Mouse (Mus musculus): ENCODE measurements around the gene Ttc28. TPM values are rescaled to one million over a fixed set of nuclear protein-coding genes. Genes with fewer than 3 reads are reported as not detected.
A peak's percentile ranks its signal among the peaks of the same experiment; 100 is the strongest.

Gene Ttc28
- total and polyA plus RNA-seq, 3 experiments, result 1.1 to 1.8 TPM; not detected in 1

DNA sequence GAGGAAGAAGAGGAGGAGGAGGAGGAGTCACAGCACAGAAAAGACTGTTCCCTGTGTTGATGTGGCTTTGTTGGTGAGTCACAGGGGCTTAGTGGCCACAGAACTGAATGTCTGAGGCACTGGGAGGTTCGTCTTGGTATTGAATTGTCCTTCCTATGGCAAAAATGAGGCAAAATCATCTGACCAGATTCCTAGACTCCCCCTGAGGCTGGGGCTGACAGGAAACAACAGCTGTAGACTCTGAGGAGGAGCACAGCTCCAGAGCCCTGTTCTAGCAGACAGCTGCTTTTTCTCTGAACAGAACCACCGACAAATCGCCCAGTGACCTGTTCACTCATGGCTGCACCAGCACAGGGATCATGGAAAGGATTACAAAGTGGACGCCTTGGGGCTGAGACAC lies 326.2 kb downstream of the Ttc28 start:
- Histone ChIP-seq H3K36me3 (ENCODE audit: control insufficient read depth in 1 of 2, insufficient read depth in 2 of 2, low read length in 2 of 2) (no peaks in the 10 kb centered on the region), H3K4me3 (ENCODE audit: control insufficient read depth in 1 of 2, insufficient read depth in 1 of 2, low read depth in 2 of 2, low read length in 2 of 2) (no peak overlapping the region), H3K27ac (ENCODE audit: control insufficient read depth, low read depth, low read length) (no peak overlapping the region), H3K4me1 (ENCODE audit: control insufficient read depth in 1 of 2, insufficient read depth in 2 of 2, low read length in 2 of 2) (no peaks in the 10 kb centered on the region), H3K79me2 (ENCODE audit: control insufficient read depth, insufficient read depth, low read length, poor library complexity) (no peaks in the 10 kb centered on the region), H3K9ac (ENCODE audit: control insufficient read depth, low read depth, low read length, poor library complexity, severe bottlenecking) (no peak overlapping the region), H3K9me3 (replicated peaks; ENCODE audit: insufficient read depth, low read length) (no peaks in the 10 kb centered on the region), H3K27me3 (ENCODE audit: control insufficient read depth in 1 of 2, insufficient read depth in 2 of 2, low read length in 2 of 2) (no peaks in the 10 kb centered on the region)
- DNase-seq (ENCODE audit: low read depth, low spot score), result no peak
- TF ChIP-seq SMC3 (IDR thresholded peaks at IDR 0.05; ENCODE audit: low read depth, low read length) (no peak), CTCF (IDR thresholded peaks at IDR 0.05 in 2 of 3, conservative IDR thresholded peaks at IDR 0.05 in 1 of 3; ENCODE audit: control insufficient read depth in 1 of 3, insufficient read depth in 1 of 3, low read depth in 2 of 3, low read length in 3 of 3, poor library complexity in 1 of 3, severe bottlenecking in 1 of 3) (no peak), CHD1 (IDR thresholded peaks at IDR 0.05; ENCODE audit: low read depth, low read length) (no peak), GATA1 (IDR thresholded peaks at IDR 0.05; ENCODE audit: low read depth, low read length) (no peak), USF2 (IDR thresholded peaks at IDR 0.05; ENCODE audit: borderline replicate concordance in 1 of 2, insufficient read depth in 1 of 2, low read depth in 1 of 2, low read length in 2 of 2) (no peak), JUND (IDR thresholded peaks at IDR 0.05; ENCODE audit: low read depth, low read length) (no peak), TAL1 (IDR thresholded peaks at IDR 0.05; ENCODE audit: low read length) (no peak), ZNF384 (IDR thresholded peaks at IDR 0.05; ENCODE audit: low read depth, low read length) (no peak), ZKSCAN1 (IDR thresholded peaks at IDR 0.05; ENCODE audit: low read depth, low read length) (no peak), ZMIZ1 (IDR thresholded peaks at IDR 0.05; ENCODE audit: low read depth, low read length) (no peak), USF1 (IDR thresholded peaks at IDR 0.05; ENCODE audit: low read depth, low read length) (no peak), POLR2AphosphoS2 (IDR thresholded peaks at IDR 0.05; ENCODE audit: low read length) (no peak), MYC (IDR thresholded peaks at IDR 0.05; ENCODE audit: low read depth, low read length) (no peak), E2F4 (IDR thresholded peaks at IDR 0.05; ENCODE audit: borderline replicate concordance, low read depth, low read length) (no peak)

DNA sequence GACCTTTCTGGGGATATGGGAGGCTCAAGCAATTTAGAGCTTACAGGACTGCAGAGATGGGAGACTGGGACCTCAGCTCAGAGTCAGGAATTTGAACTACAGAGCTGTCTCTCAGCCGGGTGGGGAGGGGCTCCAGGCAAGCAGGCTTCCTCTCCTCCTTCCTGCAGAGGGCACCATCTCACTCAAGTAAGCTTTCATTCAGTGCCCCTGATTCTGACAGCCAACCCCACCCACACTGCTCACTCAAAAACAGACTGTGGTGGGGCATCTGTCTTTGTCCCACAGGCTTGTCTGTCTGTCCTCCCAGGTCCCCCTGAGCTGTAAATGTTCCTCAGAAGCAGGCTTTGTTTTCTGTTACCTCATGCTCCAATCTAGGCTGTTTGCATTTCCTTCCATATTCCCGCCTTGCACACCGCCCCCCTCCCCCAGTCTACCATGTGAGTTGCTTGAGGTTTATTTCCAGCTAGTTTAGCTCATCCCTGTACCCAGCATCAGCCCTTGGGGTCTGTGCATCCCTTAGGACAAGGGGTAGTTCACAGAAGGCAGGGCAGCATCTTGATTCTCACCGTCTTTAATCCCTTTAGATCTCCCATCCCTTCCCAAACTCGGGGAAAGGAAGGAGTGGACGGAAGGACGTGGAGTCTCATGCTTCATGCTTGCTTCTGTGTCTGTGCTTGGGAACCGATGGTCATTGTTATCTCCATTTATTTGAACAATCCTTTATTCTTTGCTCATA lies 328.5 kb downstream of the Ttc28 start:
- H3K9me3 ChIP-seq (replicated peaks; ENCODE audit: insufficient read depth, low read length), result no peaks in the 10 kb centered on the region
- TF ChIP-seq CTCF (IDR thresholded peaks at IDR 0.05 in 2 of 3, conservative IDR thresholded peaks at IDR 0.05 in 1 of 3; ENCODE audit: control insufficient read depth in 1 of 3, insufficient read depth in 1 of 3, low read depth in 2 of 3, low read length in 3 of 3, poor library complexity in 1 of 3, severe bottlenecking in 1 of 3) (peak; percentile 29 to 48 (median 30); a peak in 3 of 6 replicates), MAZ (IDR thresholded peaks at IDR 0.05; ENCODE audit: low read depth, low read length) (no peak)
- no peaks in the 10 kb centered on the region for H3K27me3 ChIP-seq (ENCODE audit: control insufficient read depth in 1 of 2, insufficient read depth in 2 of 2, low read length in 2 of 2)
- no peak overlapping the region for H3K4me3 ChIP-seq (ENCODE audit: control insufficient read depth in 1 of 2, insufficient read depth in 1 of 2, low read depth in 2 of 2, low read length in 2 of 2)
- H3K27ac ChIP-seq (ENCODE audit: control insufficient read depth, low read depth, low read length), result no peak overlapping the region
- no peaks in the 10 kb centered on the region for H3K36me3 ChIP-seq (ENCODE audit: control insufficient read depth in 1 of 2, insufficient read depth in 2 of 2, low read length in 2 of 2)
- no peaks in the 10 kb centered on the region for H3K4me1 ChIP-seq (ENCODE audit: control insufficient read depth in 1 of 2, insufficient read depth in 2 of 2, low read length in 2 of 2)
- DNase-seq (ENCODE audit: low read depth, low spot score), result peak; percentile 19
- no peaks in the 10 kb centered on the region for H3K79me2 ChIP-seq (ENCODE audit: control insufficient read depth, insufficient read depth, low read length, poor library complexity)
- H3K9ac ChIP-seq (ENCODE audit: control insufficient read depth, low read depth, low read length, poor library complexity, severe bottlenecking), result no peak overlapping the region

Measured in MEL (cell line).